Mouse (Mus musculus) gastrocnemius, postnatal 14 days (tissue): ENCODE results near the gene Sult1a1. TPM values are rescaled to one million over a fixed set of nuclear protein-coding genes. Genes with fewer than 3 reads are reported as not detected.
"Not testable (repeated sequence)": the region's sequence is repeated elsewhere in the genome, so short reads cannot be mapped to it uniquely, and the experiment has no call there.

ENCODE experiments used
- DNase-seq: peaks from one replicate; pipeline ENCODE4 v3.0.0; 2021; ENCODE audit warnings: mixed read lengths
- intact Hi-C: fragments of 180-260 bp; cut with DNase I; formaldehyde crosslinking; loops from one replicate; pipeline ENCODE4 v1.15.1; 2025; ENCODE audit warnings: low total_unique reads
- total RNA-seq, 2 experiments: library from RNA; stranded (reverse); gene quantifications; 2 replicates each; pipeline ENCODE4 v1.2.3; 2021

Sult1a1 gene
- total RNA-seq, 2 experiments from 2014 or later, result 20.3 to 45.9 TPM

- no peak for DNase-seq
- intact Hi-C loops, result loop anchor here (5.0 kb wide), 1 partner anchor 123 kb away; no protein-coding TSS in a partner anchor
These were observed 24.1 kb upstream of the Sult1a1 start for GRCm38 (mm10) chr7:126700063-126701015.

DNA sequence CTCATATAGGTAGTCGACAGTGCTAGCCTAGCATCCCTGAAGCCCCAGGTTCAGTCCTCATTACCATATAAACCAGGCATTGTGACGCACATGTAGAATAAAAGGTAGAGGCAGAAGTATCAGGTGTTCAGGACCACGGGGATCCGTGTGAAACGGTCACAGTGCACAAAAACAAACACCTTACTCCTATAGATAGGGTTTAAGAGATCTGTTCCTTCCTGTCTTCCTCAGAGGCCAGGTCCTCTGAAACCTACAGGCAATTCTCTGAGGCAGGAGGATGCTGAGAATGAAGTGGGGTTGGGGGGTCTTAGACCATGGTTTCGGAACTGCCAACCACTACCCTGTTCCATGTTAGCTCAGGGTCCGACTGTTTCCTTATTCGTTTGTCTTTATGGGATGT is 21.6 kb upstream of the Sult1a1 start:
- no peak for DNase-seq
- intact Hi-C loops, result no loop called here

- intact Hi-C loops, result no loop called here
- no peak for DNase-seq
These were observed 20.7 kb upstream of the Sult1a1 start for GRCm38 (mm10) chr7:126696886-126697285.

DNA sequence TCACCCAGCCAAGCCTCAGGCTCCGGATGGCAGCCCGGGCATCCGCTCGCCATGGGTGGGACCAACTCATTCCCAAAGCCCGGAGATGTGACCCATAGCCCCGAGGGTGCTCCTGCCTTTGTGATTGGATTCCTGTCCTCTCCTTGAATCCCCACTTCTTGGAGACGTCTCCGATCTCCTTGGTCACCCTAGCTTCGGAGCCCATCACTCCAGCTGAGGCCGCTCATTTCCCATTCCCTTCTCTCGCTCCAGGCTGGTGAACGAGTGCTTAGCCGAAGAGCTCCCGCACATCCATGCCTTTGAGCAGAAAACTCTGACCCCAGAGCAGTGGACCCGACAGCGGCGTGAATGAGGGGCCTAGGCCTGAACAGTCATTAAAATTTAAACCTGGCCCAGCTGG is 20.1 kb upstream of the Sult1a1 start:
- intact Hi-C loops, result no loop called here
- DNase-seq, result no peak

DNA sequence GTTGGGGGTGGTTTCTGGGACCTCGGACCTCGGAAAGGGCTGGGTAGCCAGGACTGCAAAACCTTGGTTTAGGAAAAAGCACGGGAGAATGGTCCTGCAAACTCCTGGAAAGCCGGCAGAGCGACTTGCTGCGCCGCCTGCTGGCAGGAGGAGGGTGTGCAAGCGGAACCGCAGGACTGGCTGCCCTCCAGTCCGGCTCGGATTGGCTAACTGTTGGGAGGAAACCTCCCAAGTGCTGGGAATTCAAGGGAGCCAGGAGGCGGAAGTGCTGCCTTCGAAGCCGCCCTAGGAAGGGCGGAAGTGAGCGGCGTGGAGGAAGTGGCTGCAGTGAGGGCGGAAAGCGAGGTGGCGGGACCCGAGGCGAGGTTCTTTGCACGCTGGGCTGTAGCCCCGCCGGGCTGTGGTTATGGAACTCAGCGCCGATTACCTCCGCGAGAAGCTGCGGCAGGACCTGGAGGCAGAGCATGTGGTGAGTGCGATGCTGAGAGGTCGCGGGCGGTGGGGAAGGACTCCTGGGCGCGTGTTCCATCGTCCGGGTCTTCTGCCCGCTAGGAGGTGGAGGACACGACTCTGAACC is 19.5 kb upstream of the Sult1a1 start, which contains the start of gene Slx1b:
TSS of gene Slx1b (minus strand) at position 154 of the 577 bp plus-strand sequence.
- intact Hi-C loops, result no loop called here
- peak; percentile 96 for DNase-seq

DNA sequence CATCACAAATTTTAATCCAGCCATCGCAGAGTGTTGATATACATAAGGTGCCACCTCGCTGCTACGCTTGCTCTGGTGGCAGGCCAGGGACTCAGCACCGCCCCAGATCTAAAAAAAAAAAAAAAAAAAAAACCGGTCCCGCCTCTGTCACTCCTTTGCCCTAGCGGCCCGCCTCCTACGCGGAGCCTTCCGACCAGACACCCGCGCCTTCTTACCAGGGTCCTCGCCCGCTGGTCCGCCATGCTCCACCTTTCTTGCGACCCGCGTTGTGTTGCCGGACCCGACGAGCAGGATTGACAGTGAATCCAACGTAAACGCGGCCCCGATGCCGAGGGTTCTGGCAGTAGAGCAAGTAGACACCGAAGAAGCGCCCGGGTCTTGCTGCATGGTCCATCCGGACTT is 19.0 kb upstream of the Sult1a1 start, which contains the start of gene Bola2:
TSS of gene Bola2 (plus strand) at position 192 of the 402 bp plus-strand sequence.
- intact Hi-C loops, result no loop called here
- peak; percentile 71 for DNase-seq

DNA sequence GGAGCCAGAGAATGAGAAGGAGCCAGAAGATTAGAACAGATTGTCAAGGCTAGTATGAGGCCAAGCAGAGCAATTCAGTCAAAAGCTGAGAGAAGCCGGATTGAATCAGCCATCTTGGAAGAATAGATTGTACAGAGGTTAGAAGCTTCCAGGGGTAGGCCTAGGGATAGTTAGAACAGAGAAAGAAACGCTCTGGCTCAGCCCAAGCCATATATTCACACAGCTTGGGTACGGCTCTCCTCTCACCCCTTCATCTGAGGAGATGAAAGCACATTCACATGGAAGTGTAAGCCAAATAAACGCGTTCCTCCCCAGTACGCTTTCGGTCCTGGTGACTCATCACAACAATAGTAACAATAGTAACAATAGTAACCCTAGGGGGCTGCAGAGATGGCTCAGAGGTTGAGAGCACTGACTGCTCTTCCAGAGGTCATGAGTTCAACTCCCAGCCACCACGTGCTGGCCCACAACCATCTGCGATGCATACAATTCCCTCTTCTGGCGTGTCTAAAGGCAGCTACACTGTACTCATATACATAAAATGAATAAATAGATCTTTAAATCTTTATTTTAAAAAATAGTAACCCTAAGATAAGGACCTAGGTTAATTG is 18.3 kb upstream of the Sult1a1 start:
- intact Hi-C loops, result loop anchor here (5.0 kb wide), 1 partner anchor 42 kb away; no protein-coding TSS in a partner anchor
- no peak for DNase-seq

DNA sequence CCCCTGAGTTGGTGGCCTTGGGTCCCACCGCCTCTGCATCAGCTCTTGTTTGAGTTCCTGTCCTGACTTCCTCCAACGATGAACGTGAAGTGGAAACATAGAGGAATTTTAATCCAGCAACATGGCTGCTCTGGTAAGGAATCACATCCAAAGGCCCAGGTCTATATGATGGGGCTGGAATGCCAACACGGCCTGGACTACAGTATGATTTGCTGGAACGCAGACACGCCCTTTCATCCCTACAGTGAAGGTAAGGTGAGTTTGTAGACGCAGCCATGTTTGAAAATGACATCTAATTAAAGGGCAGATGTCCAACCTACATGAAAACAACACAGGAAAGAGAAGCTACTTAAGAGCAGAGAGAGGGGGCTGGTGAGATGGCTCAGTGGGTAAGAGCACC is 17.5 kb upstream of the Sult1a1 start:
- DNase-seq, result no peak
- intact Hi-C loops, result loop anchor here (5.0 kb wide), 1 partner anchor 41 kb away; no protein-coding TSS in a partner anchor

DNA sequence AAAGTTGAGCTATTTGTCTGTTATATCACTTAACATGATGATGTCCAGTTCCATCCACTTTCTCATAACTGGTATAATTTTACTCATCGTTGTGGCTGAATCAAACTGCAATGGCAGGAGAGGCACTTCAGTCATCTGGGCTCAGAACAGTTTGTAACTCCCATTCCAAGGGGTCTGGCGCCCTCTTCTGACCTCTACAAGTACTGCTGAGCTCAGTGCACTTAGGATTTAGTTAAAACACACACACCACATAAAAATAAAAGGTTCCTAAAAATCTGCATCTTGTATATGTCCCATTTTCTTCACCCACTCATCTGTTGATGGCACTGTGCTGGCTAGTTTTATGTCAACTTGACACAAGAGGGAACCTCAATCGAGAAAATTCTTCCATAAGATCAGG is 17.0 kb upstream of the Sult1a1 start:
- intact Hi-C loops, result loop anchor here (5.0 kb wide), 1 partner anchor 41 kb away; no protein-coding TSS in a partner anchor
- DNase-seq, result peak; percentile 81

- intact Hi-C loops, result loop anchor here (5.0 kb wide), 1 partner anchor 40 kb away; no protein-coding TSS in a partner anchor
- no peak for DNase-seq
These were observed 16.2 kb upstream of the Sult1a1 start for GRCm38 (mm10) chr7:126692426-126692825.

GRCm38 (mm10) chr7:126691676-126692075 is 15.4 kb upstream of the Sult1a1 start:
- intact Hi-C loops, result loop anchor here (5.0 kb wide), 1 partner anchor 39 kb away; no protein-coding TSS in a partner anchor
- DNase-seq, result no peak

- intact Hi-C loops, result loop anchor here (5.0 kb wide), 1 partner anchor 38 kb away; no protein-coding TSS in a partner anchor
- no peak for DNase-seq
These were observed 14.5 kb upstream of the Sult1a1 start for GRCm38 (mm10) chr7:126690737-126691136.

DNA sequence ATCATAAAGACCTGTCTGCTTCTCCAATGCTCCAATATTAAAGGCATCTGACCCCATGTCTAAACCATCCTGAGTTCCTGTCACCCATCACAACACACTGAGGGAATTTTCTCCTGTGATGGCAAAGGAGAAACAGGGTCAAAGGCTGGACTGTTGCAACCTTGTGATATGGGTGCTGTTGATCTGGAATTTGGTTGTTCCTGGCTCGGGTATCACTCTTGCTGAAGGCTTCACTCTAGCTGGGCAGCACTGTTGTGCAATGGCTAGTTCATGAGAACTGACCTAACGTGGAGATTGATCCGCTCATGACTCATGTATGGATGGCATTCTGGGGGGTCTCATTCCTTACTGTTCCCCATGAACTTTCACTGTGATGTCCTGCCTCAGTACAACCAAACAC is 12.8 kb upstream of the Sult1a1 start:
- no peak for DNase-seq
- intact Hi-C loops, result no loop called here

DNA sequence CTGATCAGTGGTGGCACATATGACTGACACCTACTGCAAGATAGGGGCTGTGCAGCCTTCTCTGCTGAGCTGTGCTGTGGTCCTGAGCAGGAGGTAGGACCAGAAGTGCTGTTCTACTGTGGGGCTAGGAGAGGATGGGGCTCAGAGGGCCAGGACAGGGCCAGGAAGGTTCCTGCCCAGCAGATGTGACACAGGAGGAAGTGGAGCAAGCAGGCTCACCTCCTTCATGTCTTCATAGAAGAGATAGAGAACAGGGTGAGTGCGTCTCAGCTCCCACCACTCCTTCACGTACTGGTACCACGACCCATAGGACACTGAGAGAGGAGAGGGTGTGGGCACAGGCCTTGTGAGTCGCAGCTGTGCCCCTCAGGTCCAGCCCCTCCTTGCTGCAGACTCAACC is 11.9 kb upstream of the Sult1a1 start:
- DNase-seq, intact Hi-C loops: not testable (repeated sequence)

- no peak for DNase-seq
- intact Hi-C loops, result no loop called here
These were observed 5.0 kb upstream of the Sult1a1 start for GRCm38 (mm10) chr7:126681221-126681620.

DNA sequence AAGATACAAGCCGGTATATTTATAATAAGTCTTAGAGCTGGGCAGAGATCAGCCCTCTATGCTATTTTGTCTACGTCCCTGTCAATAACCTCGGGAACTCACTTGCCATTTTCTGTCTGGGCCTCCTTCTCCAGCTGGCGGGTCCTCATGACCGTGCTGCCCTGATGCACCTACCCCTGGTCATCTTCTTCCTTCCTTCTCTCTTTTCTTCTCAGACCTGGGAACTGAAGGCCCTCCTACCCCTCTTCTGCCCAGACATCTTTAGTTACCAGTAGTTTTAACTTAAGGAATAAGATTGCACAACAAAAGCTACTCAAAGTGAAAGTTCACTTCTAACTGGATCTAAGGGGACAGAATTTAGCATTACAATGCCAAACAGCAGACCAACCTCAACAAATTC is 3.5 kb upstream of the Sult1a1 start:
- DNase-seq, result no peak
- intact Hi-C loops, result no loop called here

DNA sequence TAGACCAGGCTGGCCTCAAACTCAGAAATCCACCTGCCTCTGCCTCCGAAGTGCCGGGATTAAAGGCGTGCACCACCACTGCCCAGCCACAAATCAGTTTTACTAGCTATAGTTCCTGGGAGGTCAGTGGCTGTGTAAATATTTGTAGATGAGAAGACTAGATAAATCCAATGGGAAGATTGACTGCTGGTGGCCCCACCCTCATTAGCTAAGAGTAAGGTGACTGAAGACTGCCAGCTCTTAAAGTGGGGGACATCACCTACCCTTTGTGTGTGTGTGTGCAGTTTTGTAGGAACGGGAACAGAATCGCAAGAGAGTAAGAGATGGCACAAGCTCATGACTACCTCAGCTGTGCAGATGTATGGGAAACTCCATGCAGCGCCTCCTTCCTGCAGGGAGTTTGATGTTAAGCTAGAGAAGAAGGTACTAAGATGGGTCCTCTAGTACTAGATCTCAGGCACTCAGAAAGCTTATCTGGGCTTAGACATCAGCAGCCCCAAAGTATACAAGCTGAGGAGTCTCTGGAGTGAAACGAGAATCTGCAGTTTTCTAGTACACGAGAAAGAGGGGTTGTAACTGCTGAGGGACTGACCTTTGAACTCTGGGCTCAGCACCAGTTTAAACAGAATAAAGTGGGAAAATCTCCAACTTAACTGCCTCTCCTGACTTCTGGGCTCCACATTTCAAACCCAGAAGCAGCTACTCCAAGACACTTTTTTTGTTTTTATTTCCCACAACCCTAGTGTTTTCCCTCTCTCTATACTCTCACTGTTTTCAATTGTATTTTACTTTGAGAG is 2.5 kb upstream of the Sult1a1 start:
- no peak for DNase-seq
- intact Hi-C loops, result no loop called here

- intact Hi-C loops, result no loop called here
- DNase-seq, result no peak
These were observed 494 bp upstream of the Sult1a1 start for GRCm38 (mm10) chr7:126676631-126677220.

GRCm38 (mm10) chr7:126675104-126675503 is 1.1 kb downstream of the Sult1a1 start:
- no peak for DNase-seq
- intact Hi-C loops, result no loop called here
